Mouse (Mus musculus) heart, adult 9 months (tissue): ENCODE measurements at regions not wholly inside any gene's neighbourhood (a gene's known extent, or its start where the extent isn't known, plus 50 kb on each side); places are given as distances from the start of the nearest gene placed in this dataset.
"Not testable (repeated sequence)": the region's sequence is repeated elsewhere in the genome, so short reads cannot be mapped to it uniquely, and the experiment has no call there.

ENCODE experiments used
- DNase-seq, 2 experiments: peaks; one replicate each; pipeline ENCODE4 v3.0.0; 2022; ENCODE audit warnings: low spot score in 2 of 2

DNA sequence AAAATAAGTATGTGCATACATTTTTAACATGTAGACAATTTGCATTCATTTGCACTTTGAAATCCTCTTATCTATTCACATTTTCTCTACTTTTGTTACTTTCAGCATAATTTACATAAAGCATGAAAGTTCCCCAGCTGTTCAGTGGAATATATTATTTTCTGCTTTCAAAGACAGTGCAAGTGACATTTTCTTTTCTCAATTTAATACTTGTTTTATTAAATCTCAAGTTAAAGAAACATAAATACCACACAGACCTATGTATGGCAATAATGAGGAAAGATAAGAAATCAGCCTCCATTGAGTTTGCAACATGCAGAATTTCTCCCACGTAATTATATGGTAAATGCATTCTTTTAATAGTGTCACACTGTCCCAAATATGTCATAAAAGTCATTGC is 1168.1 kb upstream of the Gje1 start:
- DNase-seq = no peak

DNA sequence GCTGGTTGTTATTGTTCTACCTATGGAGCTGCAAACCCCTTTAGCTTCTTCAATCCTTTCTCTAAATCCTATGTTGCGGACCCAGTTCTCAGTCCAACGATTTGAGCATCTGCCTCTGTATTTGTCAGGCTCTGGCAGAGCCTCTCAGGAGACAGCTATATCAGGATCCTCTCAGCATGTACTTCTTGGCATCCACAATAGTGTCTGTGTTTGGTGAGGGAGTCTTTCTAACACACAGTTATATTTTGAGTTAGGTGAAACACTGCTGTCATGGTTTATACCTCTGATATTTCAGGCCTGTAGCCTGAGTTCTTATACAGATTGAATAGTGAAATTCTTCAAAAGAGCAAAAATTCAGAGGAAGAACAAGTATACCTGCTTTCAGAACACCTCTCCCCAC is 1150.0 kb upstream of the Gje1 start:
- no peak for DNase-seq

GRCm38 (mm10) chr10:15866931-15867330 is 1148.9 kb upstream of the Gje1 start:
- DNase-seq = no peak

DNA sequence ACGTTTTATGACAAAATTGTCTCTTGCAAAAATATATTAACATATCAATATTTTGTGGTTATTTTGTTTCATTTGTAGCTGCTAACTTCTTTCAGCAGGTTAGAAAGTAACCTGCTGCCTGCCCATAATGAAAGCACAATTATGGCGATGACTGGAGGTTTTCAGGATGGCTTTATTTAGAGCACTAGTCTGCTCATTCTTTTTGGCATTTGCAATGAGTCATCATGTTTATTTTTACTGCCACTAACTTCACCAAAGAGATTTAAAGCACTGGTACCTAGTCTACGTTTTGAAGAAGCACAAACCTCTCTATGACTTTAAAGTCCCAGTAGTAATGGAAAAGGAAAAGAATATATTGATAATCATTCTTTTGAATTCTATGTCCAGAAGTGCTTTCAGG is 1123.4 kb upstream of the Gje1 start:
- DNase-seq = no peak

GRCm38 (mm10) chr10:15832338-15832737 is 1114.3 kb upstream of the Gje1 start:
- no peak for DNase-seq

DNA sequence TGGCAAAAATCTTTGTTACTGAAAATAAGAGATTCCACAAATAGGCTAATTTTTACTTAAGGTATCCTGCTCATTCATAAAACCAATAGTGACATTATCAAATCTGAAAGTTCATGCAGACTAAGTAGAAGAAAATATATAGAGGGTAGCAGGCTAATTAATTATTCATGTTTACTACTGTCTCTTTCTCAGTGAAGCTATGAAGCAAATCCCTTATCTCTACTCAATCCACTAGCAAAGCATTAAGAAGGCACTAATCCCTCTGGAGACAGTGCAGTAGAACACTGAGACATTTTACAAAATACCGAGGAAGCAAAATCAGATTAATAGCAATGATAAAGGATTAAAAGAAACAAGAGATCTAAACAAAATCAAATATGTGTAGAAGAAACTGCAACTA is 1107.4 kb upstream of the Gje1 start:
- no peak for DNase-seq

DNA sequence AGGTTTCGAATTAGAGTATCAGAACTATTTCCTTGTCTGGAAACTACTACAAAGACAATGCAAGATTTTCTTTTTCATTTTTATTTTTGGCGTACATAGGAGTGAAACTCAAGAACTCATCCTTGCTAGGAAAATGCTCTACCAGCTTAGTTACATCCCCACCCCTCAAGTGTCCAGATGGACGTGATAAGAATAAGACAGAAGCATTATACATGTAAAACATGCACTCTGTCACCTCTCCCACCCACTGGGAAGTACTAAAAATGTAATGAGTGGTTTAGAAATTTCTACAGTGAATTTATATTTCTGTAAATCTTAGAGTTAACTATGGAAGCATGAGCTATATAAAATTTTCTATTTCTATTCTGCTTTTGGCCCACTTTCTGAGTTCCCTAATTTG is 1089.3 kb upstream of the Gje1 start:
- no peak for DNase-seq

DNA sequence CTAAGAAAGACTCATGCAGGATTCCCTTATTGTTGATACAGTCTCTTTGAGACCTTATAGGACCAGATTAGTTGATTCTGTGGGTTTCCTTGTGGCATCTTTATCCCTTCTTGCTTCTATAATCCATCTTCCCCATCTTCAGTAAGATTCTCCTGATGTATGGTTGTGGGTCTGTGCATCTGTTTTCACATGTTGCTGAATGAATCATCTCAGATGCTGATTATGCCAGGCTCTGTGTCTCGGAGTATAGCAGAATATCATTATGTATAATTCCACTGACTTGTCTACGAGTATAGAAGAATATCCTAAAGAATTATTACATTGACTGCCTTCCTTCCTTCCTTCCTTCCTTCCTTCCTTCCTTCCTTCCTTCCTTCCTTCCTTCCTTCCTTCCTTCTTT is 1087.8 kb upstream of the Gje1 start:
- DNase-seq = no peak

DNA sequence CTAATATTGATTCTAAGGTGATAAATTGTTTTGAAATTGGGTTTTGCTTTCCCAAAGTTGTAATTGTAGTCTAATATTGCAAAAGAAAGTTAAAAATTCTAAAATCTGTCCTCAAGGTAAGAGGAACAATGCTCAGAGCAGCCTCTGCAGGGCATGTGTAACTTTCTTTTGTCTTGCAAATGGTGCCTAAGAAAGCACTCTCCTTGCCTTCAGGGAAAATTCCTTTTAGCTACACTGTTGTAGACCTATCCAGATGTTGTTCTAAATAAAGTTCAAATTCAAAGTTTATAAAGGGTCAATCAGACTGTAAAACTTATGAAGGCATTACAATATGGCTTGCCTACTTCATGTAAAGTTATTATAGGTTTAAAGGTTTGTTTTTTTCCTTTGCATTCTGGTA is 1075.2 kb upstream of the Gje1 start:
- not testable (repeated sequence) for DNase-seq

- no peak for DNase-seq
These were observed 1073.7 kb upstream of the Gje1 start for GRCm38 (mm10) chr10:15791473-15792269.

- peak in 1 of 2 experiments; percentile 13 for DNase-seq
These were observed 1042.1 kb upstream of the Gje1 start for GRCm38 (mm10) chr10:15759983-15760723.

GRCm38 (mm10) chr10:15759576-15759975 is 1041.6 kb upstream of the Gje1 start:
- DNase-seq = no peak

- no peak for DNase-seq
These were observed 1039.5 kb upstream of the Gje1 start for GRCm38 (mm10) chr10:15757503-15757902.

- DNase-seq = no peak
These were observed 1028.9 kb upstream of the Gje1 start for GRCm38 (mm10) chr10:15746866-15747265.

DNA sequence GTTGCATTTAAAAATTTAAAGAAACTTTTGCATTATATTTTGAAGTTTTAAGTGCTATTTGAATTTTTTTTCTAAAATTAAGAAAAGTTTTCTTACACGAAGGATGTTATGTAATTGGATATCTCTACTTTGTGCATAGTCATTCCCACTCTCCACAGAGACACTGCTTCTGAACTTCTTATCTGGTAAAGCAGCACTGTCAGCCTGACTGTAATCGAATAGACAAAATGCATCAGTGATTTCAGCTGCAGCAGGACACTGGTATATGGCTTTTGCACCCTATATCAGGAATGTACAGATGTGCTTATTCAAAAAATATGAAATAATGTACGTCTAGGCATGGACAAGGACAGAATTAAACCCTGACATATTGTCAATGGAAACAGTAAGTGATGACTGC is 1020.6 kb upstream of the Gje1 start:
- DNase-seq = no peak

- DNase-seq = no peak
These were observed 1013.3 kb upstream of the Gje1 start for GRCm38 (mm10) chr10:15731318-15731717.

GRCm38 (mm10) chr10:15697946-15698345 is 979.9 kb upstream of the Gje1 start:
- DNase-seq = no peak

DNA sequence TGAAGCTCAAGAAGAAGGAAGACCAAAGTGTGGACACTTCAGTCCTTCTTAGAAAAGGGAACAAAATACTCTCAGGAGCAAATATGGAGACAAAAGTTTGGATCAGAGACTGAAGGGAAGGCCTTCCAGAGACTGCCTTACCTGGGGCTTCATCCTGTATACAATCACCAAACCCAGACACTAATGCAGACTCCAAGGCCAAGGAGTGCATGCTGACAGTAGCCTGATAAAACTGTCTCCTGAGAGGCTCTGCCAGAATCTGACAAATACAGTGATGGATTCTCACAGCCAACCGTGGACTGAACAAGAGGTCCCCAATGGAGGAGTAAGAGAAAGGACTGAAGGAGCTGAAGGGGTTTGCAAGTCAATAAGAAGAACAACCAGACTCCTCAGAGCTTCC is 979.0 kb upstream of the Gje1 start:
- DNase-seq = no peak

DNA sequence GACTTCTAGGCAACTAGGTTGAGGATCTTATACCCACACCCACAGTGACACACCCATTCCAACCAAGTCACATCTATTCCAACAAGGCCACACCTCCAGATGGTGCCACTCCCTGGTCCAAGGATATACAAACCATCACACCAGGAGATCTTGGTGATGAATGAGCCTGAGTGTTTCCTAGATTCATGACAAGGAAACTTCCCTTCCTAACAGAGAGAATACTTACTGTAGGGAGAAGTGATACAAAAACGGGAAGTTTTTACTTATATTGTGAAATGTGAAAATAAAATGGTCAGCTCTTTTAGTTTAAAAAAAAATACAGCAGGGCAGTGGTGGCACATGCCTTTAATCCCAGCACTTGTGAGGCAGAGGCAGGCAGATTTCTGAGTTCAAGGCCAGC is 953.6 kb upstream of the Gje1 start:
- DNase-seq = not testable (repeated sequence)
